Mouse (Mus musculus) MEL (cell line): ENCODE data around the gene Hoxa3. TPM values are rescaled to one million over a fixed set of nuclear protein-coding genes. Genes with fewer than 3 reads are reported as not detected.

Source experiments
- DNase-seq: peaks from one replicate; pipeline ENCODE4 v3.0.0; 2011; ENCODE audit warnings: low read depth, low spot score
- H3K27ac ChIP-seq: 2 replicates; pipeline ENCODE4 v1.5.1; 2012; ENCODE audit warnings: low read depth, mild to moderate bottlenecking, control low read depth, low read length, moderate library complexity; ENCODE audit not compliant: control insufficient read depth
- H3K27me3 ChIP-seq, 2 experiments: fragments of 150-350 bp in 1 of 2; sonication (generic) in 1 of 2; 2 replicates each; pipeline ENCODE4 v1.6.1; 2012; ENCODE audit warnings: low read length in 2 of 2, mild to moderate bottlenecking in 2 of 2, improper control_type of control experiment in 1 of 2, moderate library complexity in 1 of 2; ENCODE audit not compliant: insufficient read depth in 2 of 2, control insufficient read depth in 1 of 2
- H3K36me3 ChIP-seq, 2 experiments: 2 replicates each; pipeline ENCODE4 v1.6.1; 2012 to 2014; ENCODE audit warnings: low read length in 2 of 2, improper control_type of control experiment in 1 of 2, inconsistent platforms in 1 of 2, mild to moderate bottlenecking in 1 of 2; ENCODE audit not compliant: insufficient read depth in 2 of 2, control insufficient read depth in 1 of 2
- H3K4me1 ChIP-seq, 2 experiments: fragments of 150-350 bp in 1 of 2; sonication (generic) in 1 of 2; 2 replicates each; pipeline ENCODE4 v1.6.1; 2012; ENCODE audit warnings: low read length in 2 of 2, improper control_type of control experiment in 1 of 2, mild to moderate bottlenecking in 1 of 2; ENCODE audit not compliant: insufficient read depth in 2 of 2, control insufficient read depth in 1 of 2
- H3K4me3 ChIP-seq, 2 experiments: fragments of 150-350 bp in 1 of 2; sonication (generic) in 1 of 2; 2 replicates each; pipeline ENCODE4 v1.5.1; 2012; ENCODE audit warnings: low read depth in 2 of 2, low read length in 2 of 2, mild to moderate bottlenecking in 2 of 2, moderate library complexity in 2 of 2, control low read depth in 1 of 2, improper control_type of control experiment in 1 of 2; ENCODE audit not compliant: control insufficient read depth in 1 of 2, insufficient read depth in 1 of 2
- H3K79me2 ChIP-seq: 2 replicates; pipeline ENCODE4 v1.6.1; 2012; ENCODE audit warnings: mild to moderate bottlenecking, low read length, moderate library complexity; ENCODE audit not compliant: control insufficient read depth, poor library complexity, insufficient read depth
- H3K9ac ChIP-seq: 2 replicates; pipeline ENCODE4 v1.6.1; 2012; ENCODE audit warnings: low read depth, mild to moderate bottlenecking, control low read depth, low read length, moderate library complexity; ENCODE audit not compliant: control insufficient read depth, poor library complexity, severe bottlenecking
- H3K9me3 ChIP-seq: fragments of 150-350 bp; sonication (generic); replicated peaks from 2 replicates; pipeline ENCODE4 v1.6.1; 2012; ENCODE audit warnings: mild to moderate bottlenecking, low read length, improper control_type of control experiment, moderate library complexity; ENCODE audit not compliant: insufficient read depth
- BHLHE40 ChIP-seq: IDR thresholded peaks from 2 replicates; pipeline ENCODE4 v1.6.1; 2012; ENCODE audit warnings: low read depth, mild to moderate bottlenecking, inconsistent platforms, low read length, improper control_type of control experiment, borderline replicate concordance
- CHD2 ChIP-seq: IDR thresholded peaks from 2 replicates; pipeline ENCODE4 v1.6.1; 2011; ENCODE audit warnings: low read length, improper control_type of control experiment
- E2F4 ChIP-seq: IDR thresholded peaks from 2 replicates; pipeline ENCODE4 v1.6.1; 2011; ENCODE audit warnings: low read depth, low read length, improper control_type of control experiment, borderline replicate concordance
- ELF1 ChIP-seq: IDR thresholded peaks from 2 replicates; pipeline ENCODE4 v1.6.1; 2014; ENCODE audit warnings: low read depth, mild to moderate bottlenecking, inconsistent platforms, low read length, improper control_type of control experiment, moderate library complexity
- EP300 ChIP-seq, 2 experiments: IDR thresholded peaks; 2 replicates each; pipeline ENCODE4 v1.6.1; 2011; ENCODE audit warnings: improper control_type of control experiment in 2 of 2, low read length in 2 of 2, low read depth in 1 of 2, mild to moderate bottlenecking in 1 of 2
- ETS1 ChIP-seq: IDR thresholded peaks from 2 replicates; pipeline ENCODE4 v1.6.1; 2012; ENCODE audit warnings: low read depth, mild to moderate bottlenecking, inconsistent platforms, low read length, improper control_type of control experiment, moderate library complexity
- GATA1 ChIP-seq: IDR thresholded peaks from 2 replicates; pipeline ENCODE4 v1.6.1; 2011; ENCODE audit warnings: low read depth, low read length, improper control_type of control experiment
- HCFC1 ChIP-seq: IDR thresholded peaks from 2 replicates; pipeline ENCODE4 v1.6.1; 2012; ENCODE audit warnings: low read depth, mild to moderate bottlenecking, inconsistent platforms, low read length, improper control_type of control experiment, moderate library complexity
- KAT2A ChIP-seq: conservative IDR thresholded peaks from 2 replicates; pipeline ENCODE4 v1.6.1; 2012; ENCODE audit warnings: low read depth, low read length, improper control_type of control experiment, inconsistent platforms
- MAFK ChIP-seq: IDR thresholded peaks from 2 replicates; pipeline ENCODE4 v1.6.1; 2011; ENCODE audit warnings: low read depth, mild to moderate bottlenecking, low read length, improper control_type of control experiment, borderline replicate concordance
- MAX ChIP-seq: IDR thresholded peaks from 2 replicates; pipeline ENCODE4 v1.6.1; 2011; ENCODE audit warnings: low read length, improper control_type of control experiment
- MAZ ChIP-seq: IDR thresholded peaks from 2 replicates; pipeline ENCODE4 v1.6.1; 2012; ENCODE audit warnings: low read depth, mild to moderate bottlenecking, inconsistent platforms, low read length, improper control_type of control experiment
- MXI1 ChIP-seq: IDR thresholded peaks from 2 replicates; pipeline ENCODE4 v1.6.1; 2011; ENCODE audit warnings: mild to moderate bottlenecking, low read depth, low read length, improper control_type of control experiment
- MYB ChIP-seq: IDR thresholded peaks from 2 replicates; pipeline ENCODE4 v1.6.1; 2011; ENCODE audit warnings: mild to moderate bottlenecking, low read depth, low read length, improper control_type of control experiment
- POLR2A ChIP-seq, 2 experiments: IDR thresholded peaks; 2 replicates each; pipeline ENCODE4 v1.6.1; 2011 to 2012; ENCODE audit warnings: low read length in 2 of 2, mild to moderate bottlenecking in 2 of 2, control low read depth in 1 of 2, improper control_type of control experiment in 1 of 2, low read depth in 1 of 2, moderate library complexity in 1 of 2; ENCODE audit not compliant: control insufficient read depth in 1 of 2, insufficient read depth in 1 of 2, poor library complexity in 1 of 2
- POLR2AphosphoS5 ChIP-seq: IDR thresholded peaks from 2 replicates; pipeline ENCODE4 v1.6.1; 2012; ENCODE audit warnings: low read depth, borderline replicate concordance, mild to moderate bottlenecking, inconsistent platforms, low read length, moderate library complexity, mixed read lengths
- RAD21 ChIP-seq: IDR thresholded peaks from 2 replicates; pipeline ENCODE4 v1.6.1; 2011; ENCODE audit warnings: mild to moderate bottlenecking, low read depth, low read length, improper control_type of control experiment
- SIN3A ChIP-seq: IDR thresholded peaks from 2 replicates; pipeline ENCODE4 v1.6.1; 2012; ENCODE audit warnings: low read length, improper control_type of control experiment, inconsistent platforms
- TBP ChIP-seq: IDR thresholded peaks from 2 replicates; pipeline ENCODE4 v1.8.0; 2011; ENCODE audit warnings: low read depth, low read length, improper control_type of control experiment
- USF1 ChIP-seq: IDR thresholded peaks from 2 replicates; pipeline ENCODE4 v1.6.1; 2014; ENCODE audit warnings: low read depth, mild to moderate bottlenecking, inconsistent platforms, low read length, improper control_type of control experiment, moderate library complexity
- USF2 ChIP-seq, 2 experiments: IDR thresholded peaks; 2 replicates each; pipeline ENCODE4 v1.6.1; 2011 to 2012; ENCODE audit warnings: improper control_type of control experiment in 2 of 2, low read length in 2 of 2, borderline replicate concordance in 1 of 2, inconsistent platforms in 1 of 2, low read depth in 1 of 2, mild to moderate bottlenecking in 1 of 2; ENCODE audit not compliant: insufficient read depth in 1 of 2
- ZNF384 ChIP-seq: IDR thresholded peaks from 2 replicates; pipeline ENCODE4 v1.6.1; 2012; ENCODE audit warnings: low read depth, mild to moderate bottlenecking, inconsistent platforms, low read length, improper control_type of control experiment
- polyA plus RNA-seq, 2 experiments: library from polyadenylated mRNA; stranded (reverse) in 1 of 2; unstranded in 1 of 2; fragments of >175 nt in 1 of 2; fragments of >200 nt in 1 of 2; gene quantifications; 2 replicates each; pipeline versions ENCODE4 v1.2.1 to v1.2.4; 2012; ENCODE audit warnings: low replicate concordance in 2 of 2, low read depth in 1 of 2; ENCODE audit not compliant: insufficient read length in 2 of 2, insufficient read depth in 1 of 2, missing spikeins in 1 of 2
- total RNA-seq: library from RNA; depleted of rRNA; stranded (reverse); fragments of 300-350 nt; gene quantifications from 2 replicates; pipeline ENCODE4 v1.2.3, GENCODE M21; 2012

Hoxa3 gene
- total and polyA plus RNA-seq, 3 experiments: not detected

DNA sequence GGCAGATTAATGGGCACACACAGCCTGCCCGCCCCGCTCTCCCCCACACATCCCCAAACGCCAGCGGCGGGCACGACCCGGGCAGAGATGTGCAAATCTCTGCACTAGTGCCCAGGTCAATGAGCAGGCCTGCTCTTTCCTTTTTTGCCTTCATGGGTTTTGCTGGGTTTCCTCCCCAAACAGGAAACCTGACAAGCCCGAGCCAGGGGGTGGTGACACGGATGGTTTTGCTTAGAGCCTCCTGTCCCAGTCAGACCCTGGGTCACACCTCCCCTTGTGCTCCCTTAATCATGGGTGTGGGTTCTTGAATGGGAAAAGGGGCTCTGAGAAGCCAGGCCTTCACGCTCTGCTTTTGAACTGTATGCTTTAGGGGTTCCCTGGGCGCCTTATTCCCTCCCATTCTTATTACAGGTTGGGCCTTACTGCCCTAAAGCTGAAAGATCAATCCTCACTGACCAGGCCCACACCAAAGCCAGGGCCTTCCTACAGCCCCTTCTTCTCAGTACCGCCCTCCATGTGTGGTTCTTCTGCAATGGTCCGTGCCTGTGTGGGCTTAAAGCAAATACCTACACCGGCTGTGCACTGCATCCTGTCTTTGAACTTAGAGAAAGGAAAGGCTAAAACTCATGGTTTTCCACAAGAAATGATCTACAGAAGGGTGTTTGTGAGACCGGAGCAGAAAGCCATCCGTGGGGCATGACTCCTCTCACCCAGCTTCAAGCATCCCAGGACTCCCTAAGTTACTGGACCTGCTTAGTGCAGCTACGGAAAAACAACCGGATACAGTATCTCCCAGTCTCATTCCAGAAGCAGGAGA is 4.1 kb downstream of the Hoxa3 start:
- Histone ChIP-seq H3K27me3 (no peaks in the 10 kb centered on the region), H3K36me3 (no peaks in the 10 kb centered on the region)
- TF ChIP-seq USF2 (IDR thresholded peaks at IDR 0.05; ENCODE audit: borderline replicate concordance in 1 of 2, insufficient read depth in 1 of 2, low read depth in 1 of 2, low read length in 2 of 2) (no peak), SIN3A (no peak), ETS1 (no peak), ELF1 (no peak), BHLHE40 (no peak), MAFK (no peak), TBP (no peak), MAZ (no peak), KAT2A (no peak), USF1 (no peak)

DNA sequence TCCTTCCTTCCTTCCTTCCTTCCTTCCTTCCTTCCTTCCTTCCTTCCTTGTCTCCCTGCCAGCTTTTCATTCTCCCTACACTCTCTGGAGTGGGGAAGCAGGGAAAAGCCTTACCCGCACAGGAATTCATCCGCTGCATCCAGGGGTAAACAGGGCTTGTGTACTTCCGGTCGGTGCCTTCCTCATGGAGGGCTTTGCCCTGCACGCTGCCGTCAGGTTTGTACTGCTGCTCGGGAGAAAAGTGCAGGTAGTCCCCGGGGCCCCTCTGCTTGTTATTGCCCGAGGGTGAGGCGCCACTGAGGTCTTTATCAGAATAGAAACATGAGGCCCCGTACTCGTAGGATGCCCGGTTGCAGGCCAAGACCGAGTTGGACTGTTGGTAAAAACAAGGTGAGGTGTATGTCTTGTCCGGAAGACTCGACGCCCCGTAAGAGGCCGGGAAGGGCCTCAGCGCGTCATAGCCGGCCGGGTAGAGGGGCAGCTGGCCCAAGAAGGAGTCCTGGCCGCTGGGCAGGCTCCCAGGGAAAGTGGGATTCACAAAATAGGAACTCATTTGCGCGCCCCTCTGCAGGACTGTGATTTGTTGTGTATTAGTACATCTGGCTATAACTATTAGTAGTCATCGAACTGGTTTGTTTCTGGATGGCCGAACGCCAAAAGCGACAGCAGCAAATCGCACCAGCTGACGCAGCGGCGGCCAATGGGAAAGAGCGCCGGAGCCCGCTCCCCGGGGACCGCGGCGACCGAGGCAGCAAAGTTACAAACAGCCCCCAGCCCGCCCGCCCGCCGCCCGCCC is 4.9 kb downstream of the Hoxa3 start, which contains the start of gene Hoxa6:
Gene Hoxa6 (minus strand): TSS at position 651 of the 796 bp plus-strand sequence.
- H3K9ac ChIP-seq: no peak within 1 kb of the TSS
- H3K36me3 ChIP-seq: no peaks in the 10 kb centered on the region
- no peaks in the 10 kb centered on the region for H3K27me3 ChIP-seq
- TF ChIP-seq HCFC1: no peak
- TF ChIP-seq ZNF384: no peak
- TF ChIP-seq MXI1: no peak
- no peak for TF ChIP-seq MYB
- no peak for TF ChIP-seq GATA1
- no peak for TF ChIP-seq E2F4
- no peak for TF ChIP-seq ETS1
- TF ChIP-seq MAX: no peak
- TF ChIP-seq RAD21: no peak
- no peak for TF ChIP-seq CHD2
- no peak for TF ChIP-seq USF1
- TF ChIP-seq SIN3A: no peak
- no peak for TF ChIP-seq POLR2AphosphoS5
- TF ChIP-seq MAFK: no peak
- TF ChIP-seq USF2 (IDR thresholded peaks at IDR 0.05; ENCODE audit: borderline replicate concordance in 1 of 2, insufficient read depth in 1 of 2, low read depth in 1 of 2, low read length in 2 of 2): no peak
- TF ChIP-seq EP300 (IDR thresholded peaks at IDR 0.05; ENCODE audit: low read depth in 1 of 2, low read length in 2 of 2): no peak
- no peak for TF ChIP-seq POLR2A (IDR thresholded peaks at IDR 0.05; ENCODE audit: control insufficient read depth in 1 of 2, insufficient read depth in 1 of 2, low read depth in 1 of 2, low read length in 2 of 2, poor library complexity in 1 of 2)
- H3K27ac ChIP-seq: no peak within 1 kb of the TSS
- no peak within 1 kb of the TSS for H3K4me3 ChIP-seq
- no peaks in the 10 kb centered on the region for H3K9me3 ChIP-seq
- no peak for DNase-seq
- H3K79me2 ChIP-seq: no peaks in the 10 kb centered on the region
- H3K4me1 ChIP-seq: no peaks in the 10 kb centered on the region

More for the DNA sequence above, 4.1 kb downstream of the Hoxa3 start:
- H3K4me3 ChIP-seq: no peak overlapping the region
- no peak for DNase-seq
- H3K79me2 ChIP-seq: no peaks in the 10 kb centered on the region
- no peaks in the 10 kb centered on the region for H3K4me1 ChIP-seq
- H3K27ac ChIP-seq: no peak overlapping the region
- H3K9ac ChIP-seq: no peak overlapping the region
- no peaks in the 10 kb centered on the region for H3K9me3 ChIP-seq
